Mouse (Mus musculus): ENCODE measurements around the gene Mapk14.

- TF ChIP-seq CTCF (conservative IDR thresholded peaks at IDR 0.05; ENCODE audit: insufficient read depth, insufficient read length, low read depth, low read length) (no peak), POLR2A (IDR thresholded peaks at IDR 0.05; ENCODE audit: low read depth, low read length) (no peak)
Observed at GRCm38 (mm10) chr17:28712305-28712704, 21.2 kb downstream of the Mapk14 start.

All from kidney, adult 2 months (tissue).